Mouse (Mus musculus) forebrain, embryonic 15.5 days (tissue): ENCODE results near the gene Tm6sf2. TPM values are rescaled to one million over a fixed set of nuclear protein-coding genes. Genes with fewer than 3 reads are reported as not detected.

Source experiments
- ATAC-seq: fragments of 200-750 bp; cut with Nextera tagmentation; replicated peaks from 2 replicates; pipeline ENCODE4 v1.8.0; 2017; ENCODE audit warnings: mild to moderate bottlenecking, moderate TSS enrichment, moderate library complexity
- H3K27ac ChIP-seq: fragments of 300-500 bp; sonication (generic); replicated peaks from 2 replicates; pipeline ENCODE4 v1.5.1; 2015; ENCODE audit warnings: mild to moderate bottlenecking, inconsistent platforms
- H3K27me3 ChIP-seq: fragments of 300-500 bp; sonication (generic); 2 replicates; pipeline ENCODE4 v1.6.1; 2015; ENCODE audit warnings: inconsistent platforms
- H3K36me3 ChIP-seq: fragments of 300-500 bp; sonication (generic); 2 replicates; pipeline ENCODE4 v1.6.1; 2015; ENCODE audit warnings: mild to moderate bottlenecking, inconsistent platforms
- H3K4me1 ChIP-seq: fragments of 300-500 bp; sonication (generic); 2 replicates; pipeline ENCODE4 v1.6.1; 2015; ENCODE audit warnings: inconsistent platforms
- H3K4me2 ChIP-seq: fragments of 300-500 bp; sonication (generic); replicated peaks from 2 replicates; pipeline ENCODE4 v1.6.1; 2015; ENCODE audit warnings: mild to moderate bottlenecking, inconsistent platforms
- H3K4me3 ChIP-seq: fragments of 300-500 bp; sonication (generic); 2 replicates; pipeline ENCODE4 v1.5.1; 2015; ENCODE audit warnings: mild to moderate bottlenecking, inconsistent platforms
- H3K9ac ChIP-seq: fragments of 300-500 bp; sonication (generic); replicated peaks from 2 replicates; pipeline ENCODE4 v1.6.1; 2015; ENCODE audit warnings: mild to moderate bottlenecking, inconsistent platforms
- H3K9me3 ChIP-seq: fragments of 300-500 bp; sonication (generic); 2 replicates; pipeline ENCODE4 v1.6.1; 2016; ENCODE audit warnings: inconsistent platforms
- WGBS: fragments of 180-500 bp; shearing (Covaris S2); methylation state at CpG from one replicate; pipeline ENCODE4 v1.1.7; 2015; ENCODE audit warnings: mixed read lengths; 5-methylcytosine and 5-hydroxymethylcytosine counted together
- polyA plus RNA-seq: library from polyadenylated mRNA; unstranded; fragments of >200 nt; fragmentation: Nextera tagmentation; extraction: Ambion mirVana; gene quantifications from 2 replicates; pipeline ENCODE4 v1.2.1, GENCODE M21; 2015

The Tm6sf2 gene
- polyA plus RNA-seq, 1 experiment from 2014 or later = 1.5 TPM

GRCm38 (mm10) chr8:70099276-70099675 is 26.6 kb downstream of the Tm6sf2 start:
- WGBS = 83% methylated on average over 8 of the region's 8 CpGs
- ATAC-seq = no peak
- H3K9ac ChIP-seq = no peak overlapping the region

GRCm38 (mm10) chr8:70100241-70100640 is 27.5 kb downstream of the Tm6sf2 start:
- peaks cover 96% of the 10 kb centered on the region for H3K36me3 ChIP-seq
- WGBS = 89% methylated on average over 8 of the region's 8 CpGs
- no peaks in the 10 kb centered on the region for H3K27me3 ChIP-seq
- no peaks in the 10 kb centered on the region for H3K9me3 ChIP-seq
- peaks cover 9% of the 10 kb centered on the region for H3K4me1 ChIP-seq
- ATAC-seq = no peak
- H3K4me3 ChIP-seq = no peak overlapping the region
- H3K27ac ChIP-seq = no peak overlapping the region
- H3K9ac ChIP-seq = no peak overlapping the region
- no peak overlapping the region for H3K4me2 ChIP-seq

More at GRCm38 (mm10) chr8:70099276-70099675, 26.6 kb downstream of the Tm6sf2 start:
- no peaks in the 10 kb centered on the region for H3K4me1 ChIP-seq
- H3K4me2 ChIP-seq = no peak overlapping the region
- H3K4me3 ChIP-seq = no peak overlapping the region
- H3K27me3 ChIP-seq = no peaks in the 10 kb centered on the region
- no peaks in the 10 kb centered on the region for H3K9me3 ChIP-seq
- peaks cover 99% of the 10 kb centered on the region for H3K36me3 ChIP-seq
- H3K27ac ChIP-seq = no peak overlapping the region

GRCm38 (mm10) chr8:70104506-70104905 is 31.8 kb downstream of the Tm6sf2 start:
- no peak overlapping the region for H3K9ac ChIP-seq
- H3K27ac ChIP-seq = no peak overlapping the region
- H3K4me2 ChIP-seq = no peak overlapping the region
- ATAC-seq = 0 out of 2 replicates have a peak, but pooled peaks have one; percentile 37
- peaks cover 96% of the 10 kb centered on the region for H3K36me3 ChIP-seq
- 18% methylated on average over 6 of the region's 6 CpGs for WGBS
- no peaks in the 10 kb centered on the region for H3K27me3 ChIP-seq
- no peak overlapping the region for H3K4me3 ChIP-seq
- no peaks in the 10 kb centered on the region for H3K9me3 ChIP-seq
- H3K4me1 ChIP-seq = peaks cover 22% of the 10 kb centered on the region

- Histone ChIP-seq H3K4me3 (no peak overlapping the region), H3K27me3 (no peaks in the 10 kb centered on the region), H3K4me1 (peaks cover 26% of the 10 kb centered on the region), H3K36me3 (peaks cover 96% of the 10 kb centered on the region), H3K27ac (no peak overlapping the region), H3K9me3 (no peaks in the 10 kb centered on the region), H3K4me2 (no peak overlapping the region), H3K9ac (no peak overlapping the region)
- WGBS = 83% methylated on average over 7 of the region's 7 CpGs
- no peak for ATAC-seq
Observed at GRCm38 (mm10) chr8:70104922-70105321, 32.2 kb downstream of the Tm6sf2 start.

DNA sequence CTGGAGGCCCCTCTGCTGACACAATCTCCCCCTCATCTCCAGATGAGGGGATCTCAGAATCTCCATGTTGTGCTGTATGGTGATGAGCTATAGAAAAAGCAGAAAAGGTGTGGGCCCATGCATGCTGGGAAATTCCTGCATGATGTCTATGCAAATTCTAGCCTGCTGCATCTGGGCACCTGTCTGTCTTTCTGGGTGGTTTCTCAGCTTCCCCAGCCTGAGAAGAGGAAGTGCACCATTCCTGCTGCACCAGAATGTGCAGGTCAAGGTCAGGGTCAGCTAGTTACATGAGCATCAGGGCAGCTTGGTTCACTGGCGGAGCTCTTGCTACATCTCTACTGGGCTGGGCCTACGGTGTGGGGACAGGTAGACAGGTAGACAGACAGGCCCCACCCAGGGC is 37.7 kb downstream of the Tm6sf2 start:
- no peak overlapping the region for H3K4me2 ChIP-seq
- no peak for ATAC-seq
- peaks cover 100% of the 10 kb centered on the region for H3K36me3 ChIP-seq
- WGBS = 86% methylated on average over 2 of the region's 2 CpGs
- no peak overlapping the region for H3K27ac ChIP-seq
- H3K4me3 ChIP-seq = no peak overlapping the region
- no peak overlapping the region for H3K9ac ChIP-seq
- peaks cover 38% of the 10 kb centered on the region for H3K4me1 ChIP-seq
- H3K27me3 ChIP-seq = peaks cover 3% of the 10 kb centered on the region; the same call in 1 of the 2 replicates
- H3K9me3 ChIP-seq = no peaks in the 10 kb centered on the region

DNA sequence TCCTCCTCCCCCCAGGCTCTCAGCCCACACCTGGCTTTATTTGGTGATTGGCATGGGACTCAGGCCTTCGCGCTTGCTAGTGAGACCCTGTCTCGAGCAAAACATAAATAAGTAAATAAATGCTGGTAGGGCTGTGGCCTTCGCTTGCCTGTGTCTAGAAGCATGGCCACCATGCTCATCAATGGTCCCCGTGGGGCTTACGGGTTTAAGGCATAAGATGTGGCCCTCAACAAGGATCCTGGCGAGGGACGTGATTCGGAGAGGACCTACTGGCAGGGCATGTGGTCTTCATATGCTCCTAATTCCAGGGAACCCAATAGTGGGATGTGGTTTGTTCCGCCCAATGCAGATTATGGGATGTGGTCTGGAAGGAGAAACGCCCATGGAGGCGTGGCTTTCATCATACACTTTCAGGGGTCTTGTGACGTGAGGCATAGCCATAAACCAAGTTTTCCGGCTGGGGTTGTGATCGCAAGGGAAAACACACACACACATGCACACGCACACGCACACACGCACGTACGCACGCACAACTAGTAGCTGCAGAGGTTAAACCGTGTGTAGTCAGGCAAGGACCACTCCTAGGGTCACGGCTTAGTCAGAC is 38.6 kb downstream of the Tm6sf2 start:
- H3K9me3 ChIP-seq = no peaks in the 10 kb centered on the region
- H3K36me3 ChIP-seq = peaks cover 100% of the 10 kb centered on the region
- WGBS = 64% methylated on average over 23 of the region's 23 CpGs
- no peak overlapping the region for H3K9ac ChIP-seq
- H3K27ac ChIP-seq = no peak overlapping the region
- peaks cover 3% of the 10 kb centered on the region; the same call in 1 of the 2 replicates for H3K27me3 ChIP-seq
- peak; percentile 2; the same call in 1 of the 2 replicates for ATAC-seq
- no peak overlapping the region for H3K4me2 ChIP-seq
- peaks cover 32% of the 10 kb centered on the region for H3K4me1 ChIP-seq
- H3K4me3 ChIP-seq = no peak overlapping the region

GRCm38 (mm10) chr8:70112401-70113016 is 39.8 kb downstream of the Tm6sf2 start:
- H3K9ac ChIP-seq = no peak overlapping the region
- WGBS = 13% methylated on average over 43 of the region's 43 CpGs
- no peaks in the 10 kb centered on the region for H3K9me3 ChIP-seq
- peaks cover 3% of the 10 kb centered on the region; the same call in 1 of the 2 replicates for H3K27me3 ChIP-seq
- H3K27ac ChIP-seq = no peak overlapping the region
- peaks cover 92% of the 10 kb centered on the region for H3K36me3 ChIP-seq
- no peak overlapping the region for H3K4me3 ChIP-seq
- no peak overlapping the region for H3K4me2 ChIP-seq
- peaks cover 41% of the 10 kb centered on the region for H3K4me1 ChIP-seq
- ATAC-seq = 0 out of 2 replicates have a peak, but pooled peaks have one; percentile 14

DNA sequence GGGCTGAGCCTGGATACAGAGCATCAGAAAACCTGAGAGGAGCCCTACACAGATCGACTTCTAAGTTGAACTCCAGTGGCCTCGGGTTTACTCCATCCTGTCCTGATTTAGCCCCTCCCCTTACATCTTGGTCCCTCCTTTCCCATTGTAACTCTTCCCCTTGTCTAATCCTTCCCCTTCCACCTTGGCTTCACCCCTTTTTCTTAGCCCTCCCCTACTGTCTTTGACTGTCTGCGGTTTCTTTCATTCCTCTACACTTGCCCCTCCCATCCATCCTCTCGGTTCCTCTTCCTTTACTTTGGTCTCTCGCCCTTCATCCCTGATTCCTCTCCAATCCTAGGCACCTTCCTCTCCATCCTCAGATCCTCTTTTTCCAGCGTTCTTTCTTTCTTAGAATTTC is 41.8 kb downstream of the Tm6sf2 start:
- no peaks in the 10 kb centered on the region for H3K9me3 ChIP-seq
- H3K4me3 ChIP-seq = no peak overlapping the region
- peaks cover 72% of the 10 kb centered on the region for H3K36me3 ChIP-seq
- peaks cover 3% of the 10 kb centered on the region; the same call in 1 of the 2 replicates for H3K27me3 ChIP-seq
- H3K4me1 ChIP-seq = peaks cover 50% of the 10 kb centered on the region
- no peak overlapping the region for H3K27ac ChIP-seq
- no peak for ATAC-seq
- H3K4me2 ChIP-seq = no peak overlapping the region
- 0 out of 2 replicates have a peak overlapping the region, but pooled peaks have one; percentile 9 for H3K9ac ChIP-seq
- WGBS = 22% methylated on average over 6 of the region's 6 CpGs

DNA sequence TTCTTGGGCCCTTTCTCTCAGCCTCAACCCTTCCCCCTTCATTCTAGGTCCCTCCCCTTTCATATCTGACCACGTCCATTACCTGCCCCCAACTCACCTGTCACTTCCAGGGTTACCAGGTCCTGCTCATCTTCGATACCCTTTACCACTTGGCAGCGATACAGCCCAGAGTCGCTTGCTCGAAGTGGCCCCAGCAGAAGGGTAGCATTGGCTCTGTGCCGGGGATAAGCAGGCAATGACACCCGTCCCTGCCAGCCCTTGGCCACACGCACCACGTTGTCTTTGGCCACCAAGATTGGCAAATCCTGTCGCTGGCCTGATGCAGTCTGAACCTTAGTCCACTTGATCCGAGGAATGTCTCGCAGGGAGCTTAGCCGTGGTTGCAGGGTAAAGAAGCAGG is 42.2 kb downstream of the Tm6sf2 start:
- Histone ChIP-seq H3K36me3 (peaks cover 68% of the 10 kb centered on the region), H3K4me2 (no peak overlapping the region), H3K9me3 (no peaks in the 10 kb centered on the region), H3K9ac (peak overlapping the region; percentile 9; the same call in 1 of the 2 replicates), H3K27ac (no peak overlapping the region), H3K27me3 (peaks cover 3% of the 10 kb centered on the region; the same call in 1 of the 2 replicates), H3K4me3 (no peak overlapping the region), H3K4me1 (peaks cover 47% of the 10 kb centered on the region)
- 72% methylated on average over 13 of the region's 13 CpGs for WGBS
- no peak for ATAC-seq

DNA sequence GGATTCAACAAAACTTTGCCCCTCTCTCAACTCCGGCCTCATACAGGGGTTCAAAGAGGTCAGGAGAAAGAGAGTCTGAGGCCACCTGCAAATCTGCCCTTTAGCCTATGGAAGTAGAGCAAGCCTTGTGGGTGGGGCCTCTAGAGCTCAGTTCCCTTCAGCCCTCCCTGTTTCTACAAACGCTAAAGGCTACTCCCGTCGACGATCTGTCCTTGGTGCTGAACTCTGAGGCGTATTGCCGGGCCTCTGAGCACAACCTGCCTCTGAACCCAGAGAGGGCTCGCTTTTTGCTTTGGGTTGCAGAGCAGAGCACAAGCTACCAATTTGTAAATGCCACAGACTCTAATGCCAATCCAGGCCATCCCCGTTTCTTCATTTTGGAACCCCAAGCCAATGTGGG is 44.9 kb downstream of the Tm6sf2 start:
- peaks cover 3% of the 10 kb centered on the region; the same call in 1 of the 2 replicates for H3K27me3 ChIP-seq
- H3K36me3 ChIP-seq = peaks cover 40% of the 10 kb centered on the region
- peak overlapping the region; percentile 70 for H3K4me3 ChIP-seq
- no peaks in the 10 kb centered on the region for H3K9me3 ChIP-seq
- peaks cover 41% of the 10 kb centered on the region for H3K4me1 ChIP-seq
- H3K27ac ChIP-seq = no peak overlapping the region
- ATAC-seq = no peak
- peak overlapping the region; percentile 70 for H3K4me2 ChIP-seq
- WGBS = 12% methylated on average over 9 of the region's 9 CpGs
- peak overlapping the region; percentile 90; the same call in 1 of the 2 replicates for H3K9ac ChIP-seq

GRCm38 (mm10) chr8:70118726-70119700 is 46.3 kb downstream of the Tm6sf2 start:
- peaks cover 3% of the 10 kb centered on the region; the same call in 1 of the 2 replicates for H3K27me3 ChIP-seq
- peaks cover 26% of the 10 kb centered on the region for H3K36me3 ChIP-seq
- peak; percentile 92 for ATAC-seq
- H3K4me2 ChIP-seq = peak overlapping the region; percentile 70
- no peaks in the 10 kb centered on the region for H3K9me3 ChIP-seq
- peak overlapping the region; percentile 90 for H3K9ac ChIP-seq
- 3% methylated on average over 17 of the region's 17 CpGs for WGBS
- peak overlapping the region; percentile 99 for H3K27ac ChIP-seq
- peak overlapping the region; percentile 70 for H3K4me3 ChIP-seq
- peaks cover 33% of the 10 kb centered on the region for H3K4me1 ChIP-seq
